Mouse (Mus musculus) bone marrow, adult 2 months (tissue): Measurements from ENCODE around the gene Jaml. TPM values are rescaled to one million over a fixed set of nuclear protein-coding genes. Genes with fewer than 3 reads are reported as not detected.

Experiments
- H3K27ac ChIP-seq: fragments of 200-500 bp; 2 replicates; pipeline ENCODE4 v1.5.1; 2012; ENCODE audit warnings: low read depth, mild to moderate bottlenecking, control low read depth, inconsistent platforms, low read length; ENCODE audit not compliant: control insufficient read depth, poor library complexity, insufficient read depth
- H3K4me1 ChIP-seq: fragments of 200-500 bp; 2 replicates; pipeline ENCODE4 v1.6.1; 2011; ENCODE audit warnings: low read length; ENCODE audit not compliant: control insufficient read depth, insufficient read depth
- H3K4me3 ChIP-seq: fragments of 200-500 bp; replicated peaks from 2 replicates; pipeline ENCODE3; 2011; ENCODE audit warnings: mild to moderate bottlenecking, low read depth, low read length, control low read depth; ENCODE audit not compliant: control insufficient read depth
- CTCF ChIP-seq: fragments of 200-500 bp; IDR thresholded peaks from 2 replicates; pipeline ENCODE4 v1.5.1; 2011; ENCODE audit warnings: low read length, control low read depth; ENCODE audit not compliant: control insufficient read depth, insufficient read depth
- POLR2A ChIP-seq: fragments of 200-500 bp; IDR thresholded peaks from 2 replicates; pipeline ENCODE4 v1.6.1; 2011; ENCODE audit warnings: low read depth, mild to moderate bottlenecking, control low read depth, low read length, borderline replicate concordance; ENCODE audit not compliant: control insufficient read depth
- WGBS: fragments of 180-500 bp; shearing (Covaris S2); methylation state at CpG from one replicate; pipeline ENCODE4 v1.1.7; 2018; 5-methylcytosine and 5-hydroxymethylcytosine counted together
- polyA plus RNA-seq: library from polyadenylated mRNA; stranded (reverse); fragments of >200 nt; gene quantifications from 2 replicates; pipeline ENCODE4 v1.2.4, GENCODE M21; 2011; ENCODE audit warnings: low replicate concordance; ENCODE audit not compliant: missing spikeins, insufficient read depth, insufficient read length

Gene Jaml
- polyA plus RNA-seq, 1 experiment = 25.9 TPM

- Histone ChIP-seq H3K4me3 (no peak overlapping the region), H3K27ac (peak overlapping the region; percentile 73; the same call in 1 of the 2 replicates), H3K4me1 (peaks cover 8% of the 10 kb centered on the region)
- WGBS = 50% methylated on average over 12 of the region's 12 CpGs
- TF ChIP-seq CTCF = no peak
- TF ChIP-seq POLR2A = no peak
Observed at GRCm38 (mm10) chr9:45085741-45086690, 7.0 kb downstream of the Jaml start.

- H3K4me3 ChIP-seq = no peak overlapping the region
- TF ChIP-seq CTCF (no peak), POLR2A (no peak)
- H3K27ac ChIP-seq = no peak overlapping the region
- H3K4me1 ChIP-seq = peaks cover 9% of the 10 kb centered on the region
Observed at GRCm38 (mm10) chr9:45088040-45088439, 9.1 kb downstream of the Jaml start.

- TF ChIP-seq POLR2A = no peak
- TF ChIP-seq CTCF = peak; percentile 28; the same call in 1 of the 2 replicates
- 66% methylated on average over 3 of the region's 3 CpGs for WGBS
- Histone ChIP-seq H3K4me3 (no peak overlapping the region), H3K4me1 (peaks cover 9% of the 10 kb centered on the region), H3K27ac (no peak overlapping the region)
Observed at GRCm38 (mm10) chr9:45090811-45091210, 11.8 kb downstream of the Jaml start.

- no peak overlapping the region for H3K27ac ChIP-seq
- H3K4me1 ChIP-seq = peaks cover 5% of the 10 kb centered on the region
- WGBS = 32% methylated on average over 4 of the region's 4 CpGs
- no peak overlapping the region for H3K4me3 ChIP-seq
- TF ChIP-seq POLR2A (no peak), CTCF (no peak)
Observed at GRCm38 (mm10) chr9:45092641-45093040, 13.7 kb downstream of the Jaml start.

- 22% methylated on average over 6 of the region's 6 CpGs for WGBS
- H3K4me1 ChIP-seq = peaks cover 5% of the 10 kb centered on the region
- TF ChIP-seq POLR2A (no peak), CTCF (no peak)
- peak overlapping the region; percentile 37 for H3K4me3 ChIP-seq
- H3K27ac ChIP-seq = peak overlapping the region; percentile 39; the same call in 1 of the 2 replicates
Observed at GRCm38 (mm10) chr9:45095149-45095937, 16.4 kb downstream of the Jaml start.

GRCm38 (mm10) chr9:45097877-45098276 lies 18.9 kb downstream of the Jaml start:
- Histone ChIP-seq H3K4me1 (peaks cover 2% of the 10 kb centered on the region), H3K27ac (no peak overlapping the region), H3K4me3 (no peak overlapping the region)
- TF ChIP-seq CTCF = no peak
- TF ChIP-seq POLR2A = no peak
- WGBS = 80% methylated on average over 5 of the region's 5 CpGs

GRCm38 (mm10) chr9:45098426-45098825 lies 19.4 kb downstream of the Jaml start:
- no peak overlapping the region for H3K27ac ChIP-seq
- H3K4me1 ChIP-seq = peaks cover 4% of the 10 kb centered on the region
- no peak overlapping the region for H3K4me3 ChIP-seq
- TF ChIP-seq POLR2A = no peak
- TF ChIP-seq CTCF = no peak
- WGBS = 7% methylated on average over 3 of the region's 3 CpGs

- TF ChIP-seq CTCF (no peak), POLR2A (no peak)
- Histone ChIP-seq H3K27ac (no peak overlapping the region), H3K4me3 (no peak overlapping the region), H3K4me1 (peaks cover 2% of the 10 kb centered on the region)
- WGBS = 67% methylated on average over 1 of the region's 1 CpGs
Observed at GRCm38 (mm10) chr9:45102528-45102927, 23.5 kb downstream of the Jaml start.
